Mouse (Mus musculus): ENCODE measurements around the gene Mak.

Gene Mak

GRCm38 (mm10) chr13:41079421-41079780 is at the start of gene Mak:
Mak (minus strand) TSS chr13:41079706.
- DNase-seq (ENCODE audit: low spot score in 2 of 2), result peak; percentile 59 to 71

- peak; percentile 40 to 42 for DNase-seq (ENCODE audit: low spot score in 2 of 2)
Observed at GRCm38 (mm10) chr13:41129061-41129460, 49.6 kb upstream of the Mak start.

- DNase-seq (ENCODE audit: low spot score in 2 of 2), result no peak
Observed at GRCm38 (mm10) chr13:41128326-41128725, 48.8 kb upstream of the Mak start.

GRCm38 (mm10) chr13:41123666-41124225 is 44.2 kb upstream of the Mak start:
- DNase-seq (ENCODE audit: low spot score in 2 of 2), result no peak

GRCm38 (mm10) chr13:41119152-41119945 is 39.8 kb upstream of the Mak start:
- no peak for DNase-seq (ENCODE audit: low spot score in 2 of 2)

- no peak for DNase-seq (ENCODE audit: low spot score in 2 of 2)
Observed at GRCm38 (mm10) chr13:41113940-41114339, 34.4 kb upstream of the Mak start, which contains the start of gene Sycp2l. Sycp2l (plus strand) TSS chr13:41114307.

- DNase-seq (ENCODE audit: low spot score in 2 of 2), result no peak
Observed at GRCm38 (mm10) chr13:41110935-41111334, 31.4 kb upstream of the Mak start, which contains the start of gene Gcm2. Gcm2 (minus strand) TSS chr13:41111035.

GRCm38 (mm10) chr13:41105541-41105940 is 26.0 kb upstream of the Mak start:
- no peak for DNase-seq (ENCODE audit: low spot score in 2 of 2)

GRCm38 (mm10) chr13:41103841-41104525 is 24.5 kb upstream of the Mak start:
- no peak for DNase-seq (ENCODE audit: low spot score in 2 of 2)

GRCm38 (mm10) chr13:41100031-41100430 is 20.5 kb upstream of the Mak start:
- no peak for DNase-seq (ENCODE audit: low spot score in 2 of 2)

GRCm38 (mm10) chr13:41098325-41098724 is 18.8 kb upstream of the Mak start:
- no peak for DNase-seq (ENCODE audit: low spot score in 2 of 2)

- peak in 1 of 2 experiments; percentile 11 for DNase-seq (ENCODE audit: low spot score in 2 of 2)
Observed at GRCm38 (mm10) chr13:41097324-41098058, 18.0 kb upstream of the Mak start.

GRCm38 (mm10) chr13:41094160-41094559 is 14.7 kb upstream of the Mak start:
- no peak for DNase-seq (ENCODE audit: low spot score in 2 of 2)

- no peak for DNase-seq (ENCODE audit: low spot score in 2 of 2)
Observed at GRCm38 (mm10) chr13:41091271-41091670, 11.8 kb upstream of the Mak start.

GRCm38 (mm10) chr13:41088746-41089145 is 9.2 kb upstream of the Mak start:
- no peak for DNase-seq (ENCODE audit: low spot score in 2 of 2)

GRCm38 (mm10) chr13:41085140-41085539 is 5.6 kb upstream of the Mak start:
- no peak for DNase-seq (ENCODE audit: low spot score in 2 of 2)

GRCm38 (mm10) chr13:41084521-41084920 is 5.0 kb upstream of the Mak start:
- no peak for DNase-seq (ENCODE audit: low spot score in 2 of 2)

- DNase-seq (ENCODE audit: low spot score in 2 of 2), result no peak
Observed at GRCm38 (mm10) chr13:41080700-41081099, 1.2 kb upstream of the Mak start.

GRCm38 (mm10) chr13:41079859-41080258 is 353 bp upstream of the Mak start:
- no peak for DNase-seq (ENCODE audit: low spot score in 2 of 2)

- no peak for DNase-seq (ENCODE audit: low spot score in 2 of 2)
Observed at GRCm38 (mm10) chr13:41078690-41079420, 651 bp downstream of the Mak start.

GRCm38 (mm10) chr13:41077921-41078320 is 1.6 kb downstream of the Mak start:
- no peak for DNase-seq (ENCODE audit: low spot score in 2 of 2)
